Mouse (Mus musculus) layer of hippocampus, adult 2 months (tissue): ENCODE results near the gene Thbs3. TPM values are rescaled to one million over a fixed set of nuclear protein-coding genes. Genes with fewer than 3 reads are reported as not detected.

ENCODE experiments used
- DNase-seq, 2 experiments: peaks; one replicate each; pipeline ENCODE4 v3.0.0; 2022; ENCODE audit warnings: low spot score in 2 of 2
- H3K27ac ChIP-seq: fragments of 200-600 bp; 2 replicates; pipeline ENCODE4 v1.8.1; 2022
- H3K4me3 ChIP-seq: fragments of 200-600 bp; 2 replicates; pipeline ENCODE4 v1.8.1; 2022; ENCODE audit warnings: mild to moderate bottlenecking
- CTCF ChIP-seq: fragments of 200-600 bp; conservative IDR thresholded peaks from 2 replicates; pipeline ENCODE4 v1.8.1; 2022; ENCODE audit warnings: antibody characterized with exemption, mild to moderate bottlenecking, moderate library complexity
- total RNA-seq, 2 experiments: library from RNA; stranded (reverse); gene quantifications; 2 replicates each; pipeline ENCODE4 v1.2.3; 2021

Thbs3 gene
- total RNA-seq, 2 experiments from 2014 or later = 42.6 to 43.8 TPM

DNA sequence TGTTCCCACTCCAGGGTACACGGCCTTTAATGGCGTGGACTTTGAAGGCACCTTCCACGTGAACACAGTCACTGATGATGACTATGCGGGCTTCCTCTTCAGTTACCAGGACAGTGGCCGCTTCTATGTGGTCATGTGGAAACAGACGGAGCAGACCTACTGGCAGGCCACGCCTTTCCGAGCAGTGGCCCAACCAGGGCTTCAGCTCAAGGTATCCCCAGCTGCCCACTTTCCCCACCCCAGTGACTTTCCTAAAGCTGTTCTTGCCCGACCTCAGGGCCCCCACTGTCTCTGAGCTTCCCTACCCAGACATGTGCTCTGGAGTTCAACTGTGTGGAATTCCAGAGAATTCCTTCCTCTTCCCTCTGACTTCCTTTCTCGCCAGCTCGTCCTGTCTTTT, 9.8 kb downstream of the Thbs3 start:
- no peak for DNase-seq
- Histone ChIP-seq H3K4me3 (peak overlapping the region; percentile 68), H3K27ac (peak overlapping the region; percentile 93)
- no peak for TF ChIP-seq CTCF

DNA sequence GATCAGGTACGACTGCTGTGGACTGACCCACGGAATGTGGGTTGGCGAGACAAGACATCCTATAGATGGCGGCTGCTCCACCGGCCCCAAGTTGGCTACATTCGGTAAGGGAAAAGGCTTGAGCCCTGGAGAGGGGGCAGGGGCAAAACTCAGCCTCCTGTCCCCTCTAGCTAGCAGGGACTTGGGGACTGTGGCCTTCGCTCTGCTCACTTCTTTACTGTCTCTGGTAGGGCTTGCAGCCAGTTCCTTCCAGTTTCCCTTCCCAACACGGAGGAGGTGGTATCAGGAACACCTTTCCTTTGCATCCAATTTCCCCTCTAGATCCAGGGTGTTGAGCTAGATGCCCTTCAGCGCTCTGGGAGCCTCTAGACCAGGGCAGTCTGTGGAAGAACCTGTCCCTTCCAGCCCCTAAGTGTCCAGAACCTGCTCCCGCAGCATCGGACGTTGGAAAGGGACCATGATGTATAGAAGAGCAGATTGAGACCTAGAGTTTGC, 10.4 kb downstream of the Thbs3 start:
- H3K4me3 ChIP-seq = peak overlapping the region; percentile 68
- peak overlapping the region; percentile 93 for H3K27ac ChIP-seq
- TF ChIP-seq CTCF = no peak
- DNase-seq = no peak

DNA sequence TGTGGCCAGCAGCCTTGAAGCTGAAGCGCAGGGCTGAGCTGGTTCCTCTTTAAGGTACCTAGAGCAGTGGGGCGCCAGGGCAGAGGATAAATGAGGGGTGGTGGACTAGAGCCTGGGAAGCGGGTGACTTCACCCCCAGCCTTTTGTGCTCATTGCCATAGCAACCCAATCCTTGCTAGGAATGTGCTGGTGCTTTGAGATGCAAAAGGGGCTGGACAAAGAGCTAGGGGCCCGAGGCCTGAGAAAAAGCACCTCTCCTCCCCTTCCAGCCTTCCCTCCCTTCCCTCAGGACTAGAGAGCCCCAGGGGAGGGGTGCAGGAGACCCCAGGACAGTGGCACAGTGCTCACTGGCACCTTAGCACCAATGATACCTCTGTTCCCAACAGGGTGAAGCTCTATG, 10.9 kb downstream of the Thbs3 start:
- Histone ChIP-seq H3K27ac (peak overlapping the region; percentile 93), H3K4me3 (peak overlapping the region; percentile 68)
- TF ChIP-seq CTCF = no peak
- peak in 1 of 2 experiments; percentile 70 for DNase-seq

DNA sequence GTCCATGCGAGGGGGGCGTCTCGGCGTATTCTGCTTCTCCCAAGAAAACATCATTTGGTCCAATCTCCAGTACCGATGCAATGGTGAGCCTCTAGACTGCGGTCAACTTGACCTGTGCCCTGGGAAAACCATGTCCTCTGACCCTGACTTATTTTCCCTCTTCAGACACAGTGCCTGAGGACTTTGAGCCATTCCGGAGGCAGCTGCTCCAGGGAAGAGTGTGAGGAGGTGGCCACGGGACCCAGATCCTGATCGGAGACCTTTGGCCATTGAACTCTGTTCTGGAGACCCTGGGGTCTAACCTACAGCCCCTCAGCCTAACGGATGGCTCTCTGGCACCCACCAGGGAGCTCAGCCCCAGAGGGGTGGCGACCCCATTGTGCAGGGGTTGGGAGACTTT, 11.4 kb downstream of the Thbs3 start:
- TF ChIP-seq CTCF = no peak

DNA sequence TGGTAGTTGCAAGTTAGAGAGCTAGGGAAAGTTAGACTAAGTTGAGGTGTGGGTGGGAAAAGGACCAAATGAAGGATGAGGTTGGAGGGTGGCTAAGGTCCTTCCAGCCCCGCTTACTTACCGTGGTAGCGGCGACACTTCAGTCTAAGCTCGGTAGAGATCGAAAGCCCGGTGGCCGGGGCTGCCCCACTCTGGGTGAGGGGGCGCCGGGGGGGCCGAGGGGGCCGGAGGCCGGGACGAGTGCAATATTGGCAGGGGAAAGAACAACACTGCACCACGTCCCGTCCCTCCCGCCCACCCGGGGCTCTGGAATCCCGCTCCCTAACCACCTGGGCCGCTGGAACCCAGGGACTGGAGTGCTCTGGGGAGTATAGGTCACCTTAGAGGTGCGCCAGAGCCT, 11.9 kb downstream of the Thbs3 start, which contains the start of gene Mtx1:
Gene Mtx1 (minus strand): TSS at position 189 of the 400 bp plus-strand sequence.
- TF ChIP-seq CTCF = no peak
- Histone ChIP-seq H3K27ac (peak within 1 kb of the TSS; percentile 93), H3K4me3 (peak within 1 kb of the TSS; percentile 68)
- DNase-seq = no peak

More for the DNA sequence above, 11.4 kb downstream of the Thbs3 start:
- DNase-seq = no peak
- Histone ChIP-seq H3K4me3 (peak overlapping the region; percentile 68), H3K27ac (peak overlapping the region; percentile 93)

DNA sequence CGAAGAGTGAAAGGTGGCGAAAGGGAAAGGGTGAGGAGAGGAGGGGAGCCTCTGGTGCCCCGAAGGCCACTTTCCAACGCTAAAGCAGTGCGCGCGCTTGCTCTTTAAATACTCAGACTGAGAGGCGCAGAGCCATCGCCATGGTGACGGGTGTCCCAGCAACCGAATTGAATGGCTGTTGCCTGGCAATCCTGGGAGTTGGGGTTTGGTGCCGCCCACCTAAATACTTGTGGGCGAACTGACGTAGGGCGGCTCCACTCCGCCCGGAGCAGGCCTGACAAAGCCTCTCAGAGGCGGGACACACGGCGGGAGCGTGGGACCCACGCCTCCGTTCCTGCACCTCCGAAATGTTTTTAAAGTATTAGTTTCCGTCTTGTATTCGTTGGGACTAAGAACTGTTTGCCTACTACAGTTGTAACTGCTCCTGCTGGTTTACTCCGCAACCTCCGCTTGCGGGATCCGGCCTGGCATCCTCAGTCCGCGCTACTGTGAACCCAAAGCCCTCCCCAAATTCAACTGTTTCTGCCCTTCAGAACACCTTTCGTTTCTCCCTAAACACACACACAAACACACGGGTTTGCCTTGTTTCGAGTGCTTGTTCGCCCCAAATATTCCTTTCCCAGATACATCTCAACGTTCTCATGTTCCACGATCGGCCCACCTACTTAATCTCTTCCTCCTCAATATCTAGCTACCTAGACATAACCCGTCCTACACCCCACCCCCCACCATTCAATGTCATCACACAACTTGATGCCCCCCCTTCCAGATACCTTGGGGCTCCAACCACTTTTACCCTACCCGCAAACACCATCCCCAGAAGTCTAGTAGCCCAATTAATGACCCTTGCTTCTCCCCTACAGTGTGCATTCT, 12.6 kb downstream of the Thbs3 start:
- no peak for TF ChIP-seq CTCF
- Histone ChIP-seq H3K4me3 (peak overlapping the region; percentile 68), H3K27ac (peak overlapping the region; percentile 93)
- DNase-seq = peak; percentile 92 to 96

DNA sequence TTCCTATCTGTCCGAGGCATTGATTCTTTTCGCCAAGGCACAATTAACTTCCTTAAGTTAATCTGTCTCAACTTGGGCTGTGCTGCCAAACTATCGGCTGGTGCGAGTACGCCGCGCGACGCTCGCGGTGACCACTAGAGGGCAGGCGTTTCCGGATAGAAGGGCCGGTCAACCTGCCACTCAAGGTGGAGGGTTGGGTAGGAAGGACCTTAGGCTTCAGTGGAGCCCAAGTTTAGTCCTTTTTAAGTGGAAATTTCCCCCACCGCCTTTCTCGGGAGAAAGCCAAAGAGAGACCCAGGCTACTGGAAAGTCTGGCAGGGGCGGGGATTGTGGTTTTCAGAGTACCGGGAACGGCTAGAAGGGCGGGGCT, 13.2 kb downstream of the Thbs3 start:
- TF ChIP-seq CTCF = peak; percentile 92
- peak; percentile 81 to 89 for DNase-seq
- Histone ChIP-seq H3K27ac (peak overlapping the region; percentile 93), H3K4me3 (peak overlapping the region; percentile 68)

DNA sequence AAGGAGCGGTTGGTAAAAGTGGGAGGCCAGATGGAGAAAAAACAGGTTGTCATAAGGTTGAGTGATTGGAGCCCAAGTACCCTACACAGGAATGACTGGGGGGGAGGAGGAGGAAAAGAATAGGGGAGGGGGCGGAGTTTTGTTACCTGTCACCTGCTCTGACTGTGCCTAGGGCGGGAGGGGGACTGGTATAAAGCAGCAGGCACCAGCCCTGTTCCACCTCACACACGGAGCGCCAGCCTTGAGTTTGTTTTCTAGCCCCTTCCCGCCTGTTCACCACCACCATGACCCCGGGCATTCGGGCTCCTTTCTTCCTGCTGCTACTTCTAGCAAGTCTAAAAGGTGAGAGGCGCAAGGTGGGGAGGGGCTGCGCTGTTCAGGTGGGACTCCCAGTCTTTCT, 13.9 kb downstream of the Thbs3 start, which contains the start of gene Muc1:
Gene Muc1 (plus strand): TSS at position 222 of the 400 bp plus-strand sequence.
- no peak for TF ChIP-seq CTCF
- H3K27ac ChIP-seq = peak within 1 kb of the TSS; percentile 93
- peak within 1 kb of the TSS; percentile 68 for H3K4me3 ChIP-seq
- no peak for DNase-seq

DNA sequence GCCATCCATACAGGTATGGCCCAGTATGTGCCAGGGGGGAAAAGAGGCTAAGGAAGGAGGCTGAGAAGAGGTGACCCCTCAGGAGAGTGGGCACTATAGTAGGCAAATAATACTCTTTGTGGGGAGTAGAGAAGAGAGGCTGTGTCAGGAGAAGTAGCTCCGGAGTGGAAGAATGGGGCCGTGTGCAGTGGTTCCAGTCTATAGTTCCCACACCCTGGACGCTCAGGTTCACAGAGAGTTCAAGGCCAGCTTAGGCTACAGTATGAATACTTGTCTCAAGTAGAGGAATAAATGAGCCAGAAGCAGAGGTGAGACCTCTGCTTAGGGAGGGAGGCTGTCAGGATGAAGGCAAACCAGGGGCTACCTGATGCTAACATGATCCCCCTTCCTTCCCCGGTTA, 14.3 kb downstream of the Thbs3 start:
- no peak for TF ChIP-seq CTCF
- no peak overlapping the region for H3K4me3 ChIP-seq
- no peak for DNase-seq
- H3K27ac ChIP-seq = no peak overlapping the region

DNA sequence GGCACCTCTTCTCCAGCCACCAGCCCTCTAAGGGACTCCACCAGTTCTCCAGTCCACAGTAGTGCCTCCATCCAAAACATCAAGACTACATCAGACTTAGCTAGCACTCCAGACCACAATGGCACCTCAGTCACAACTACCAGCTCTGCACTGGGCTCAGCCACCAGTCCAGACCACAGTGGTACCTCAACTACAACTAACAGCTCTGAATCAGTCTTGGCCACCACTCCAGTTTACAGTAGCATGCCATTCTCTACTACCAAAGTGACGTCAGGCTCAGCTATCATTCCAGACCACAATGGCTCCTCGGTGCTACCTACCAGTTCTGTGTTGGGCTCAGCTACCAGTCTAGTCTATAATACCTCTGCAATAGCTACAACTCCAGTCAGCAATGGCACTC, 15.6 kb downstream of the Thbs3 start:
- TF ChIP-seq CTCF = no peak
- no peak overlapping the region for H3K27ac ChIP-seq
- no peak for DNase-seq
- H3K4me3 ChIP-seq = no peak overlapping the region

DNA sequence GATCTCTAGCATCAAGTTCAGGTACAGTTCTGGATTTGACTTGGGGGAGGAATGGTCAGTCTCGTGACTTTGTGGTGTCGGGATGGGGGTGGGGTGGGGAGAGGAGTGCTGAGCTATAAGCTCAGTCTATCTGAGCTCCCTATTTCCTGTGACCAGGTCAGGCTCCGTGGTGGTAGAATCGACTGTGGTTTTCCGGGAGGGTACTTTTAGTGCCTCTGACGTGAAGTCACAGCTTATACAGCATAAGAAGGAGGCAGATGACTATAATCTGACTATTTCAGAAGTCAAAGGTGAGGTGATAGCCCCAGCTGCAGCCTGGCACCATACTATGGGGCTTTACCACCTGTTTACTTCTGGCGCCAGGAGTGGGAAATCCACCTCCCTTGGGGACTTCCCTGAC, 16.4 kb downstream of the Thbs3 start:
- no peak overlapping the region for H3K27ac ChIP-seq
- H3K4me3 ChIP-seq = no peak overlapping the region
- TF ChIP-seq CTCF = no peak
- no peak for DNase-seq

DNA sequence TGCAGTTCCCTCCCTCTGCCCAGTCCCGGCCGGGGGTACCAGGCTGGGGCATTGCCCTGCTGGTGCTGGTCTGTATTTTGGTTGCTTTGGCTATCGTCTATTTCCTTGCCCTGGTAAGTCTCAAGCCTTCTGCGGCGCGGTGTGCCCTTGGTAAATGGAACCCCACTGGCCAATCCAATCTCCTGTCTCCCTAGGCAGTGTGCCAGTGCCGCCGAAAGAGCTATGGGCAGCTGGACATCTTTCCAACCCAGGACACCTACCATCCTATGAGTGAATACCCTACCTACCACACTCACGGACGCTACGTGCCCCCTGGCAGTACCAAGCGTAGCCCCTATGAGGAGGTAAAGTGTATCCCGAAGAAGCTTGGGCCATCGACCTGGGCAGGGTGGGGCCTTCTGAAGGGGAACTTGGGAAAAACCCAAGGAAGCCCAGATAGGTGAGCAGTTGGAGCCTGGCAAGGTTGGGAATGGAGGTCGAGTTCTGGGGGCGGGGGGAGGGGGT, 16.8 kb downstream of the Thbs3 start:
- Histone ChIP-seq H3K4me3 (no peak overlapping the region), H3K27ac (no peak overlapping the region)
- TF ChIP-seq CTCF = 0 out of 2 replicates have a peak, but pooled peaks have one; percentile 4
- DNase-seq = no peak

DNA sequence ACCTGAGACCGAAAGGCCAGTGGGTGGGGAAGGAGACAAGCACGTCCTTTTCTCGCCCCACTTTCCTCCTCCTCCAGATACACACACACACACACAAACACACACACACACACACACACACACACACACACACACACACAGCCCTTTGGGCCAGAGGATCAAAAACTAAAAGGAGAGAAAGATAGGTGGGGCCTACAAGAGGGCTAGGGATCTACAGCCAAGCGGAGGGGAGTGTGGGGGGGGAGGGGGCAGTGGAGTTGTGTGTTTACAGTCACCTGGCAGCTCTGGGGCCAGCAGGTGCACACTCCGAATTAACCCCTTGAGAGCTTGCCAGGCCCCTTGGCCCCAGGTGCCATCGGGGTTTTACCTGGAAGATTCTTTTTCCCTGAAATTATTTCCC, 17.6 kb downstream of the Thbs3 start:
- H3K27ac ChIP-seq = no peak overlapping the region
- no peak for DNase-seq
- no peak for TF ChIP-seq CTCF
- H3K4me3 ChIP-seq = no peak overlapping the region
